Mouse (Mus musculus): Measurements from ENCODE around the gene Rad51ap2. TPM values are rescaled to one million over a fixed set of nuclear protein-coding genes. Genes with fewer than 3 reads are reported as not detected.

Gene Rad51ap2
- polyA plus RNA-seq, 1 experiment from 2014 or later: 0.29 TPM

Other genes with a start within 250 kb of the Rad51ap2 start
- gene Msgn1, start 247.1 kb upstream of the Rad51ap2 start, polyA plus RNA-seq (2014; fragmentation: Nextera tagmentation; extraction: Ambion mirVana): not detected in 2 replicates
- gene Gen1, start 190.3 kb upstream of the Rad51ap2 start, polyA plus RNA-seq (2014; fragmentation: Nextera tagmentation; extraction: Ambion mirVana): 11.4 and 15.9 TPM in 2 replicates
- 135 and 152 TPM in 2 replicates for gene Smc6, start 190.2 kb upstream of the Rad51ap2 start, polyA plus RNA-seq (2014; fragmentation: Nextera tagmentation; extraction: Ambion mirVana)
- 1.1 and 1.4 TPM in 2 replicates for gene Vsnl1, start 19.5 kb upstream of the Rad51ap2 start, polyA plus RNA-seq (2014; fragmentation: Nextera tagmentation; extraction: Ambion mirVana)

Data from stomach, embryonic 14.5 days (tissue).